Mouse (Mus musculus): Measurements from ENCODE around the gene Asgr2. TPM values are rescaled to one million over a fixed set of nuclear protein-coding genes. Genes with fewer than 3 reads are reported as not detected.

Gene Asgr2
- polyA plus RNA-seq, 1 experiment from 2014 or later: 48.3 TPM

GRCm38 (mm10) chr11:70053898-70054570 lies 38.4 kb upstream of the Asgr2 start, which contains the start of gene Asgr1:
Gene Asgr1, plus strand, starts transcription at chr11:70054085.
- DNase-seq: peak; percentile 66
- 59% methylated on average over 10 of the region's 10 CpGs for WGBS (ENCODE audit: insufficient replicate concordance)
- H3K4me3 ChIP-seq (ENCODE audit: low read depth, low read length): peak within 1 kb of the TSS; percentile 38
- no peak for TF ChIP-seq CTCF (IDR thresholded peaks at IDR 0.05; ENCODE audit: low read depth)
- peak; percentile 30; the same call in 1 of the 2 replicates for TF ChIP-seq EP300 (IDR thresholded peaks at IDR 0.05; ENCODE audit: low read depth)
- H3K36me3 ChIP-seq (replicated peaks; ENCODE audit: insufficient read depth, low read length): peaks cover 6% of the 10 kb centered on the region
- no peaks in the 10 kb centered on the region for H3K9me3 ChIP-seq (ENCODE audit: low read length)
- no peaks in the 10 kb centered on the region for H3K4me1 ChIP-seq (ENCODE audit: insufficient read depth)
- H3K4me2 ChIP-seq (ENCODE audit: low read depth, low read length): peak within 1 kb of the TSS; percentile 71
- ATAC-seq: peak; percentile 93
- H3K27ac ChIP-seq (ENCODE audit: low read depth): peak within 1 kb of the TSS; percentile 88
- H3K9ac ChIP-seq (replicated peaks): peak within 1 kb of the TSS; percentile 54
- H3K27me3 ChIP-seq (ENCODE audit: insufficient read depth, low read length): no peaks in the 10 kb centered on the region

GRCm38 (mm10) chr11:70055618-70056214 lies 36.7 kb upstream of the Asgr2 start:
- Histone ChIP-seq H3K9me3 (ENCODE audit: low read length) (no peaks in the 10 kb centered on the region), H3K27ac (ENCODE audit: low read depth) (peak overlapping the region; percentile 88), H3K9ac (replicated peaks) (peak overlapping the region; percentile 13; the same call in 1 of the 2 replicates), H3K4me2 (ENCODE audit: low read depth, low read length) (peak overlapping the region; percentile 71), H3K4me3 (ENCODE audit: low read depth, low read length) (peak overlapping the region; percentile 38), H3K27me3 (ENCODE audit: insufficient read depth, low read length) (no peaks in the 10 kb centered on the region), H3K36me3 (replicated peaks; ENCODE audit: insufficient read depth, low read length) (peaks cover 6% of the 10 kb centered on the region), H3K4me1 (ENCODE audit: insufficient read depth) (no peaks in the 10 kb centered on the region)
- DNase-seq: peak; percentile 85
- 32% methylated on average over 18 of the region's 18 CpGs for WGBS (ENCODE audit: insufficient replicate concordance)
- ATAC-seq: peak; percentile 16; the same call in 1 of the 2 replicates
- TF ChIP-seq EP300 (IDR thresholded peaks at IDR 0.05; ENCODE audit: low read depth) (no peak), CTCF (IDR thresholded peaks at IDR 0.05; ENCODE audit: low read depth) (peak; percentile 95)

- Histone ChIP-seq H3K4me1 (ENCODE audit: insufficient read depth) (no peaks in the 10 kb centered on the region), H3K27ac (ENCODE audit: low read depth) (no peak overlapping the region), H3K9me3 (ENCODE audit: low read length) (no peaks in the 10 kb centered on the region), H3K27me3 (ENCODE audit: insufficient read depth, low read length) (no peaks in the 10 kb centered on the region), H3K4me3 (ENCODE audit: low read depth, low read length) (no peak overlapping the region), H3K36me3 (replicated peaks; ENCODE audit: insufficient read depth, low read length) (peaks cover 6% of the 10 kb centered on the region), H3K9ac (replicated peaks) (no peak overlapping the region), H3K4me2 (ENCODE audit: low read depth, low read length) (no peak overlapping the region)
- WGBS (ENCODE audit: insufficient replicate concordance): 80% methylated on average over 9 of the region's 9 CpGs
- ATAC-seq: no peak
- TF ChIP-seq EP300 (IDR thresholded peaks at IDR 0.05; ENCODE audit: low read depth) (no peak), CTCF (IDR thresholded peaks at IDR 0.05; ENCODE audit: low read depth) (no peak)
- DNase-seq: no peak
These were observed 34.6 kb upstream of the Asgr2 start for GRCm38 (mm10) chr11:70057805-70058204.

- no peaks in the 10 kb centered on the region for H3K4me1 ChIP-seq (ENCODE audit: insufficient read depth)
- DNase-seq (no peak), ATAC-seq (no peak)
- H3K9ac ChIP-seq (replicated peaks): no peak overlapping the region
- no peak overlapping the region for H3K4me3 ChIP-seq (ENCODE audit: low read depth, low read length)
- no peak for TF ChIP-seq CTCF (IDR thresholded peaks at IDR 0.05; ENCODE audit: low read depth)
- no peak for TF ChIP-seq EP300 (IDR thresholded peaks at IDR 0.05; ENCODE audit: low read depth)
- H3K36me3 ChIP-seq (replicated peaks; ENCODE audit: insufficient read depth, low read length): peaks cover 6% of the 10 kb centered on the region
- H3K27ac ChIP-seq (ENCODE audit: low read depth): no peak overlapping the region
- 62% methylated on average over 6 of the region's 6 CpGs for WGBS (ENCODE audit: insufficient replicate concordance)
- no peak overlapping the region for H3K4me2 ChIP-seq (ENCODE audit: low read depth, low read length)
- H3K27me3 ChIP-seq (ENCODE audit: insufficient read depth, low read length): no peaks in the 10 kb centered on the region
- no peaks in the 10 kb centered on the region for H3K9me3 ChIP-seq (ENCODE audit: low read length)
These were observed 32.5 kb upstream of the Asgr2 start for GRCm38 (mm10) chr11:70059930-70060329.

- no peaks in the 10 kb centered on the region; the same call in 1 of the 2 replicates for H3K36me3 ChIP-seq (replicated peaks; ENCODE audit: insufficient read depth, low read length)
- no peaks in the 10 kb centered on the region for H3K9me3 ChIP-seq (ENCODE audit: low read length)
- no peak overlapping the region for H3K9ac ChIP-seq (replicated peaks)
- WGBS (ENCODE audit: insufficient replicate concordance): 62% methylated on average over 3 of the region's 3 CpGs
- TF ChIP-seq CTCF (IDR thresholded peaks at IDR 0.05; ENCODE audit: low read depth) (peak; percentile 28), EP300 (IDR thresholded peaks at IDR 0.05; ENCODE audit: low read depth) (no peak)
- no peak overlapping the region for H3K4me3 ChIP-seq (ENCODE audit: low read depth, low read length)
- H3K27me3 ChIP-seq (ENCODE audit: insufficient read depth, low read length): no peaks in the 10 kb centered on the region
- H3K27ac ChIP-seq (ENCODE audit: low read depth): no peak overlapping the region
- ATAC-seq (no peak), DNase-seq (no peak)
- no peak overlapping the region for H3K4me2 ChIP-seq (ENCODE audit: low read depth, low read length)
- H3K4me1 ChIP-seq (ENCODE audit: insufficient read depth): no peaks in the 10 kb centered on the region
These were observed 29.4 kb upstream of the Asgr2 start for GRCm38 (mm10) chr11:70063053-70063452.

GRCm38 (mm10) chr11:70066701-70067100 lies 25.7 kb upstream of the Asgr2 start:
- Histone ChIP-seq H3K4me3 (ENCODE audit: low read depth, low read length) (no peak overlapping the region), H3K27ac (ENCODE audit: low read depth) (no peak overlapping the region), H3K9me3 (ENCODE audit: low read length) (no peaks in the 10 kb centered on the region), H3K27me3 (ENCODE audit: insufficient read depth, low read length) (no peaks in the 10 kb centered on the region), H3K4me2 (ENCODE audit: low read depth, low read length) (no peak overlapping the region), H3K9ac (replicated peaks) (no peak overlapping the region), H3K36me3 (replicated peaks; ENCODE audit: insufficient read depth, low read length) (no peaks in the 10 kb centered on the region), H3K4me1 (ENCODE audit: insufficient read depth) (no peaks in the 10 kb centered on the region)
- WGBS (ENCODE audit: insufficient replicate concordance): 63% methylated on average over 4 of the region's 4 CpGs
- no peak for ATAC-seq
- no peak for DNase-seq
- TF ChIP-seq CTCF (IDR thresholded peaks at IDR 0.05; ENCODE audit: low read depth): no peak
- TF ChIP-seq EP300 (IDR thresholded peaks at IDR 0.05; ENCODE audit: low read depth): no peak
